Mouse (Mus musculus) embryonic facial prominence, embryonic 14.5 days (tissue): ENCODE measurements around the gene Cdh3. TPM values are rescaled to one million over a fixed set of nuclear protein-coding genes. Genes with fewer than 3 reads are reported as not detected.
A peak's percentile ranks its signal among the peaks of the same experiment; 100 is the strongest.
"Not testable (repeated sequence)": the region's sequence is repeated elsewhere in the genome, so short reads cannot be mapped to it uniquely, and the experiment has no call there.

Experiments
- ATAC-seq: fragments of 200-750 bp; cut with Nextera tagmentation; 2 replicates; pipeline ENCODE4 v1.8.0; 2017; ENCODE audit warnings: low read depth, moderate number of reproducible peaks, moderate TSS enrichment
- DNase-seq: peaks from one replicate; pipeline ENCODE4 v3.0.0-alpha.2; 2015; ENCODE audit warnings: low spot score
- H3K27ac ChIP-seq: fragments of 300-500 bp; sonication (generic); replicated peaks from 2 replicates; pipeline ENCODE4 v1.5.1; 2014; ENCODE audit warnings: low read depth, mild to moderate bottlenecking, low read length, moderate library complexity
- H3K27me3 ChIP-seq: fragments of 300-500 bp; sonication (generic); replicated peaks from 2 replicates; pipeline ENCODE4 v1.6.1; 2014; ENCODE audit warnings: low read length; ENCODE audit not compliant: control insufficient read depth, insufficient read depth
- H3K36me3 ChIP-seq: fragments of 300-500 bp; sonication (generic); 2 replicates; pipeline ENCODE4 v1.6.1; 2014; ENCODE audit warnings: low read length, mixed read lengths; ENCODE audit not compliant: control insufficient read depth, insufficient read depth
- H3K4me1 ChIP-seq: fragments of 300-500 bp; sonication (generic); 2 replicates; pipeline ENCODE4 v1.6.1; 2014; ENCODE audit warnings: antibody characterized with exemption, low read length; ENCODE audit not compliant: control insufficient read depth, insufficient read depth
- H3K4me2 ChIP-seq: fragments of 300-500 bp; sonication (generic); 2 replicates; pipeline ENCODE4 v1.6.1; 2014; ENCODE audit warnings: low read depth, mild to moderate bottlenecking, low read length, moderate library complexity, mixed read lengths
- H3K4me3 ChIP-seq: fragments of 300-500 bp; sonication (generic); 2 replicates; pipeline ENCODE4 v1.5.1; 2014; ENCODE audit warnings: low read depth, mild to moderate bottlenecking, low read length
- H3K9ac ChIP-seq: fragments of 300-500 bp; sonication (generic); 2 replicates; pipeline ENCODE4 v1.6.1; 2014; ENCODE audit warnings: low read depth, mild to moderate bottlenecking, low read length, moderate library complexity, mixed read lengths
- H3K9me3 ChIP-seq: fragments of 300-500 bp; sonication (generic); 2 replicates; pipeline ENCODE4 v1.6.1; 2016; ENCODE audit warnings: low read length; ENCODE audit not compliant: control insufficient read depth
- WGBS: fragments of 180-500 bp; shearing (Covaris S2); extraction: QIAGEN DNeasy Blood & Tissue Kit; methylation state at CpG from one replicate; pipeline ENCODE4 v1.1.7; 2014; 5-methylcytosine and 5-hydroxymethylcytosine counted together
- polyA plus RNA-seq: library from polyadenylated mRNA; unstranded; fragments of >200 nt; fragmentation: Nextera tagmentation; extraction: Ambion mirVana; gene quantifications from 2 replicates; pipeline ENCODE4 v1.2.1, GENCODE M21; 2014

The Cdh3 gene
- polyA plus RNA-seq, 1 experiment from 2014 or later, result 9.8 TPM

DNA sequence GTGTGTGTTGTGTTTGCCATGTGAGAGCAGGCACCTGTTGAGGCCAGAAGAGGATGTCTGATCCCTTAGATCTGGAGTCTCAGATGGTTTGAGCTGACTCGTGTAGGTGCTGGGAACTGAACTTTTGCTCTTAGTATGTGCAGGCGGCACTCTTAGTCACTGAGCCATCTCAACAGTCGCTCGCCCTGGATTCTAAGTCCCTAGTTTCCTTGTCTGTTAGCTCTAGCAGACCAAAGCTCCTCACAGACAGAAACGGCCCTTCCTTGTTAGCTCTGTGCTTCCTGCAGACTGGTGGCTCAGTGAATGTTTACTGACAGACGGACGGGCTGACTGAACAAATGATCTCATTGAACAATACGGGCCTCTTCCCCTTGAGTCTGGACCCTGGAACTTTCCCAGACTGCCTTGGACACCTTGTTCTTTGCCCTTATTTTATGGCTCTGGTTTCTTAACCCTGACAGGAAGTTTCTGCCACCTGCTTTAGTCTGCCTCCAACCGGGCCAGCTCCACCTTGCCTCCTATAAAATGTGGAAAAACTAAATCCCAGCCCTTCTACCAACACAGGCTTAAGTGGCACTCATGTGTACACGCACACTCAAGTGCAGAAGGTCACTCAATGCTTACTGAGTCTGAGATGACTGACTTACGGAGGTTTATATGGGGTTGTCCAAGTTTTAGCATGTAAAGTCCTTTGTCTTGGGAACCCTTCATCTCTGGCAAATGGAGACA lies 74.4 kb downstream of the Cdh3 start:
- Histone ChIP-seq H3K4me3 (no peak overlapping the region), H3K27me3 (no peaks in the 10 kb centered on the region), H3K9me3 (no peaks in the 10 kb centered on the region), H3K4me1 (no peaks in the 10 kb centered on the region), H3K4me2 (no peak overlapping the region), H3K9ac (no peak overlapping the region), H3K36me3 (no peaks in the 10 kb centered on the region), H3K27ac (no peak overlapping the region)
- ATAC-seq (no peak), DNase-seq (no peak)
- 77% methylated on average over 11 of the region's 11 CpGs for WGBS

- no peak overlapping the region for H3K4me2 ChIP-seq
- no peaks in the 10 kb centered on the region for H3K4me1 ChIP-seq
Observed at GRCm38 (mm10) chr8:106585671-106586037, 75.0 kb downstream of the Cdh3 start.

GRCm38 (mm10) chr8:106586896-106587295 lies 76.2 kb downstream of the Cdh3 start:
- DNase-seq (peak; percentile 26), ATAC-seq (no peak)
- H3K9ac ChIP-seq, result no peak overlapping the region
- H3K4me1 ChIP-seq, result no peaks in the 10 kb centered on the region
- no peaks in the 10 kb centered on the region for H3K36me3 ChIP-seq
- no peak overlapping the region for H3K27ac ChIP-seq
- no peaks in the 10 kb centered on the region for H3K27me3 ChIP-seq
- 86% methylated on average over 7 of the region's 8 CpGs for WGBS
- H3K9me3 ChIP-seq, result no peaks in the 10 kb centered on the region
- H3K4me3 ChIP-seq, result no peak overlapping the region
- no peak overlapping the region for H3K4me2 ChIP-seq

More at GRCm38 (mm10) chr8:106585671-106586037, 75.0 kb downstream of the Cdh3 start:
- H3K27ac ChIP-seq, result no peak overlapping the region
- H3K36me3 ChIP-seq, result no peaks in the 10 kb centered on the region
- H3K4me3 ChIP-seq, result no peak overlapping the region
- H3K9ac ChIP-seq, result no peak overlapping the region
- ATAC-seq (no peak), DNase-seq (no peak)
- no peaks in the 10 kb centered on the region for H3K27me3 ChIP-seq
- WGBS, result 90% methylated on average over 3 of the region's 3 CpGs
- no peaks in the 10 kb centered on the region for H3K9me3 ChIP-seq

DNA sequence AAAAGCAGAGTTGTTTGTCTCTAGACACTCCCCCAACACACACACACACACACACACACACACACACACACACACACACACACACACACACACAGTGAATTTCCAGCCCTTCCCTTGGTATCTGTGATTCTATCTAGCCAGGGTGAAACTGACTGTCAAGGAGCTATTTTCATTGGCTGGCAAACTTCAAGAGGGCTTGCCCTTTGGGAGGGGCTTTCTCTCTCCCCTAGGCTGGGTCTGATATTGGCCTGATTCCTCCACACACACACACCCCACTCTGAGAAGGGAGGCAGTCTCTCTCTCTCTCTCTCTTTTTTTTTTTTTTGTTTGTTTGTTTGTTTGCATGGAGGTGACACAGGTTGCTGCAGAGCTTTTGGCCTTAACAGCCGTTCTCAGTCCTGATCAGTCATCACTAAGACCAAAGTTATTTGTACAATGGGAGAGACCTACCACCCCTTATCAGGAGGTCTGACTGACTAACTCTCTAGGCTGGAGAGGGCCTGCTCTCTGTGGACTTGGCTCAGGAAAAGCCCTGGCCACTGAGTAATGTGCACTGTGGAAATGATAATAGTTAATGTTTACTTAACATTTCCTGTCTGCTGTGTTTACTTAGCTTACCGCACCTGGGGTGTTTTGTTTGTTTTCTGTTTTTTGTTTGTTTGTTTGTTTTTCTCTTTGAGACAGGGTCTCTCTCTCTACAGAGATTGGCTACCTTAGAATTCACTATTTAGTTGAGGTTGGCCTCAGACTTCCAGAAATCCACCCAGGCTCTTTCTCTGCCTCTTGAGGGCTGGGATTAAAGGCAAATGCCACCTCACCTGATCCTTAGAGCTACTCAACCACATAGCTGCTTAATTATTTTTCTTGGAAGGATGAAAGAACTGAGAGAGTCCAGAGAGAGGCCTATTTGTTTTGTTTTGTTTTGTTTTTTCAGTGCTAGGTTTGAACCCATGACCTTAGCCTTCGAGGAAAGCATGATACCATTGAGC lies 78.0 kb downstream of the Cdh3 start:
- Histone ChIP-seq H3K27me3 (no peaks in the 10 kb centered on the region), H3K4me2 (no peak overlapping the region), H3K36me3 (no peaks in the 10 kb centered on the region), H3K4me1 (no peaks in the 10 kb centered on the region), H3K4me3 (no peak overlapping the region), H3K9me3 (no peaks in the 10 kb centered on the region), H3K9ac (no peak overlapping the region), H3K27ac (no peak overlapping the region)
- DNase-seq, result no peak
- WGBS, result 51% methylated on average over 3 of the region's 3 CpGs
- ATAC-seq, result no peak

DNA sequence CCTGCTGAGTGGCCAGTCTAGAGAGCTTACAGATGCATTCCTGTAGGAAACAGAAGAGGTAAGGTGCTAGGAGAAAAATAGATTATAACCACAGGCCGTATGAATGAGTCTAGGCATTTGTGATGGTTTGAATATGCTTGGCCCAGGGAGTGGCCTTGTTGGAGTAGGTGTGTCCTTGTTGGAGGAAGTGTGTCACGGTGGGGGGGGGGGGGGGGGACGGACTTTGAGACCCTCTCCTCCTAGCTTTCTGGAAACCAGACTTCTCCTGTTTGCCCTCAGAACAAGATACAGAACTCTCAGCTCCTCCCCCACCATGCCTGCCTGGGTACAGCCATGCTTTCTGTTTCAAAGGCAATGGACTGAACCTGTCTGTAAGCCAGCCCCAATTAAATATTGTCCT lies 81.8 kb downstream of the Cdh3 start:
- Histone ChIP-seq H3K9ac (no peak overlapping the region), H3K9me3 (no peaks in the 10 kb centered on the region), H3K36me3 (no peaks in the 10 kb centered on the region), H3K4me2 (no peak overlapping the region), H3K27me3 (no peaks in the 10 kb centered on the region), H3K4me1 (no peaks in the 10 kb centered on the region), H3K27ac (no peak overlapping the region), H3K4me3 (no peak overlapping the region)
- no peak for ATAC-seq
- no peak for DNase-seq
- 100% methylated on average over 1 of the region's 3 CpGs for WGBS

- not testable (repeated sequence) for H3K4me3 ChIP-seq, H3K9me3 ChIP-seq, H3K36me3 ChIP-seq, H3K27ac ChIP-seq, H3K4me1 ChIP-seq, H3K27me3 ChIP-seq, H3K4me2 ChIP-seq, DNase-seq, ATAC-seq, H3K9ac ChIP-seq
- 91% methylated on average over 3 of the region's 3 CpGs for WGBS
Observed at GRCm38 (mm10) chr8:106595623-106596022, 84.9 kb downstream of the Cdh3 start.

DNA sequence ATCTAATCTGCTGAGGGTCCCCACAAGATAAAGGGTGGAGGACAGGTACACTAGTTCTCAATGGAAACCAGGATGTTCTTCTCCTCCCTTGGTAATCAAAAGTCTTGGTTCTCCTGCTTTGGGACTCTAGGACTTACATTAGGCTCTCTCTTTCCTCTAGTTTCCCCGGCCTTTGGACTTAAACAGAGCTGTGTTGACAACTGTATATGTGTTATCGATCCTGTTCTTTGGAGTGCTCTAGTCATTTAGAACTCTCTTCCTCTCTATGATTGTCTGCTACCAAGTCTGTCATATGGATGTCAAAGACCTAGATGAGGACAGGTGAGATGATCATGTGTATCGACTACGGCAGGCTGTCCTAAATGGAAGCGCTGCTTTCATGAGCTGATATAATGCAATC lies 86.4 kb downstream of the Cdh3 start:
- WGBS, result 93% methylated on average over 5 of the region's 5 CpGs
- Histone ChIP-seq H3K36me3 (no peaks in the 10 kb centered on the region), H3K4me2 (no peak overlapping the region), H3K4me1 (no peaks in the 10 kb centered on the region), H3K27me3 (peaks cover 14% of the 10 kb centered on the region), H3K4me3 (no peak overlapping the region), H3K9me3 (no peaks in the 10 kb centered on the region), H3K9ac (no peak overlapping the region), H3K27ac (no peak overlapping the region)
- ATAC-seq, result no peak
- DNase-seq, result no peak

DNA sequence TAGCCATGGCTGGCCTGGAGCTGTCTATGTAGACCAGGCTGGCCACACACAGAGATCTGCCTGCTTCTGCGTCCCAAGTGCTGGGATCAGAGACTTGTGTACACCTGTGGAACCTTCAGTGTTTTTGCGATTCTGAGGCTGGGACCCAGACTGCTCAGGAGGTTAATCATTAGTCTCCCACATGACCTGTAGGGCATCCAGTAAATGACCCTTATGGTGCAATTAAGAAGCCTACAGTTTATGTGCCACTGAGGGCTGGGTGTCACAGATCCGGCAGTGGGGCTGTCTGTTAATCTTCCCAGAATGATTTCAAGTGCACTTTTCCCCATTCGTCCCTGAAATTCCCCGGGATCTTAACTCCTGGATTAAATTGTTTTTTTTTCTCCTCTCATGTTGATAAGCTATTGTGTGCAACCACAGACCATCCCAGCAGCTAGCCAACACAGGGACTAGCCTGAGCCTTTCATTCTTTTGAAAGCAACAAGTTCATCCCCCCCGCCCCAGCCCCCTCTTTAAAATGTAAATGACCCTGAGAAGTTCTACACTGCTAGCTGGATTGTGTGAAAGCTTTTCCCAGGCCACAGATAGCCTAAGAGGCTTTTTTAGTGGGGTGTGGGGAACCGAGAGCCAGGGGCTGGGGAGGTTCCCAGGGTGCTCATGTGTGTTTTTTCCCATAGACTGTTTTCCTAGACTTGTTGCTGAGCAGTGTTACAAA lies 88.7 kb downstream of the Cdh3 start:
- DNase-seq, result no peak
- Histone ChIP-seq H3K4me1 (peaks cover 5% of the 10 kb centered on the region; the same call in 1 of the 2 replicates), H3K9me3 (no peaks in the 10 kb centered on the region), H3K9ac (no peak overlapping the region), H3K36me3 (no peaks in the 10 kb centered on the region), H3K4me3 (no peak overlapping the region), H3K27ac (no peak overlapping the region), H3K27me3 (peaks cover 37% of the 10 kb centered on the region), H3K4me2 (no peak overlapping the region)
- ATAC-seq, result no peak
- WGBS, result 47% methylated on average over 7 of the region's 7 CpGs
